Mouse (Mus musculus) spleen, adult 2 months (tissue): Measurements from ENCODE around the gene Sf3a1.

ENCODE experiments used
- CTCF ChIP-seq: fragments of 200-500 bp; IDR thresholded peaks from 2 replicates; pipeline ENCODE4 v1.5.1; 2011; ENCODE audit warnings: mild to moderate bottlenecking, inconsistent platforms; ENCODE audit not compliant: insufficient read depth, insufficient read length, insufficient replicate concordance; ENCODE audit errors: extremely low read depth
- POLR2A ChIP-seq: fragments of 200-500 bp; IDR thresholded peaks from 2 replicates; pipeline ENCODE4 v1.6.1; 2011; ENCODE audit warnings: low read depth, low read length, inconsistent platforms

GRCm38 (mm10) chr11:4207655-4208054 is 47.5 kb downstream of the Sf3a1 start:
- no peak for TF ChIP-seq CTCF
- TF ChIP-seq POLR2A: no peak
